Comparison of ENCODE assay signal across 17 mouse cellular contexts in genomic region chr17:11332081-11332480, GRCm38 (mm10).
DNase-seq lines count a peak whose midpoint lies in the region; ATAC-seq lines count a peak whose summit lies in the region.
"Had no signal": no experiment of that assay in that cellular context is flagged by ENCODE, and none has a peak within 500 bp of the region (broad histone marks: within the 10 kb centered on the region; RNA-seq: fewer than 3 reads in every experiment).

No protein-coding gene starts in this region.

- peak; percentile 45 for DNase-seq in heart, adult 11 months
- no peak for DNase-seq in heart, adult 9 months (ENCODE audit: low spot score in 2 of 2)
- peak; percentile 76 for DNase-seq in brain, adult 2 months (ENCODE audit: low read depth, low spot score)
- no peak for DNase-seq in ovary, postnatal 10 days (ENCODE audit: low spot score)
- DNase-seq in heart, postnatal 36 days = no peak
- DNase-seq: adrenal gland, adult 2 months; cerebellum, adult 11-12 months; kidney, adult 8-10 months; kidney, postnatal 4 days; liver, postnatal 0 days had no signal

- no peak overlapping the region for H3K4me3 ChIP-seq in hindbrain, embryonic 15.5 days
- H3K4me3 ChIP-seq in neural tube, embryonic 12.5 days = no peak overlapping the region
- H3K4me3 ChIP-seq: embryonic facial prominence, embryonic 15.5 days; forebrain, embryonic 10.5 days; heart, embryonic 12.5 days; limb, embryonic 15.5 days had no signal

- H3K36me3 ChIP-seq in hindbrain, embryonic 15.5 days = no peaks in the 10 kb centered on the region
- no peaks in the 10 kb centered on the region for H3K36me3 ChIP-seq in neural tube, embryonic 12.5 days
- H3K36me3 ChIP-seq: embryonic facial prominence, embryonic 15.5 days; forebrain, embryonic 10.5 days; heart, embryonic 12.5 days; limb, embryonic 15.5 days had no signal

- intact Hi-C loops in heart, postnatal 36 days (cut with DNase I) = no loop called here

- peak overlapping the region; percentile 37; the same call in 1 of the 2 replicates for H3K27ac ChIP-seq in hindbrain, embryonic 15.5 days (replicated peaks)
- no peak overlapping the region for H3K27ac ChIP-seq in neural tube, embryonic 12.5 days
- H3K27ac ChIP-seq: embryonic facial prominence, embryonic 15.5 days; forebrain, embryonic 10.5 days; limb, embryonic 15.5 days had no signal

- 52% methylated on average over 8 of the region's 8 CpGs for WGBS in hindbrain, embryonic 15.5 days
- 33% methylated on average over 8 of the region's 8 CpGs for WGBS in neural tube, embryonic 12.5 days

- peak; percentile 71; the same call in 1 of the 2 replicates for ATAC-seq in hindbrain, embryonic 15.5 days (ENCODE audit: low FRiP score, low read depth)
- no peak for ATAC-seq in neural tube, embryonic 12.5 days (ENCODE audit: low FRiP score, low read depth)
- no peak for ATAC-seq in inflammation-experienced regulatory T-cells, adult 6 months
- ATAC-seq: liver, postnatal 0 days had no signal

- no peaks in the 10 kb centered on the region for H3K27me3 ChIP-seq in hindbrain, embryonic 15.5 days
- no peaks in the 10 kb centered on the region for H3K27me3 ChIP-seq in neural tube, embryonic 12.5 days (replicated peaks)
- H3K27me3 ChIP-seq: embryonic facial prominence, embryonic 15.5 days; heart, embryonic 12.5 days; limb, embryonic 15.5 days had no signal

- no peak overlapping the region for H3K9ac ChIP-seq in hindbrain, embryonic 15.5 days
- no peak overlapping the region for H3K9ac ChIP-seq in neural tube, embryonic 12.5 days
- H3K9ac ChIP-seq: embryonic facial prominence, embryonic 15.5 days; heart, embryonic 12.5 days; limb, embryonic 15.5 days; liver, postnatal 0 days had no signal

- no peaks in the 10 kb centered on the region for H3K9me3 ChIP-seq in hindbrain, embryonic 15.5 days
- H3K9me3 ChIP-seq in neural tube, embryonic 12.5 days = no peaks in the 10 kb centered on the region
- H3K9me3 ChIP-seq: embryonic facial prominence, embryonic 15.5 days; forebrain, embryonic 10.5 days; heart, embryonic 12.5 days; limb, embryonic 15.5 days had no signal

- 0 out of 2 replicates have a peak overlapping the region, but pooled peaks have one; percentile 11 for H3K4me2 ChIP-seq in hindbrain, embryonic 15.5 days
- H3K4me2 ChIP-seq in neural tube, embryonic 12.5 days (replicated peaks) = peak overlapping the region; percentile 28
- H3K4me2 ChIP-seq: embryonic facial prominence, embryonic 15.5 days; heart, embryonic 12.5 days; limb, embryonic 15.5 days had no signal

- H3K4me1 ChIP-seq in hindbrain, embryonic 15.5 days (replicated peaks) = peaks cover 12% of the 10 kb centered on the region
- no peaks in the 10 kb centered on the region for H3K4me1 ChIP-seq in neural tube, embryonic 12.5 days
- H3K4me1 ChIP-seq: embryonic facial prominence, embryonic 15.5 days; heart, embryonic 12.5 days; limb, embryonic 15.5 days had no signal

Comparison
In these comparisons a context has a peak if more than half of its experiments do, and no peak if none do; other contexts are left out.
1. DNase-seq: peak in heart, adult 11 months (single experiment) and brain, adult 2 months (single experiment); none in heart, adult 9 months (0 of 2), ovary, postnatal 10 days (single experiment) and heart, postnatal 36 days (0 of 2).